Mouse (Mus musculus): ENCODE data around the gene Osbpl11.

- TF ChIP-seq POLR2A (IDR thresholded peaks at IDR 0.05; ENCODE audit: borderline replicate concordance, control insufficient read depth, low read depth, low read length) (no peak), CTCF (IDR thresholded peaks at IDR 0.05; ENCODE audit: control insufficient read depth, insufficient read depth, low read length) (no peak)
These were observed 51.3 kb downstream of the Osbpl11 start for GRCm38 (mm10) chr16:33236151-33236550.
